Mouse (Mus musculus) gastrocnemius, postnatal 25 days (tissue): ENCODE measurements around the gene Sox1. TPM values are rescaled to one million over a fixed set of nuclear protein-coding genes. Genes with fewer than 3 reads are reported as not detected.

Experiments
- DNase-seq: peaks from one replicate; pipeline ENCODE4 v3.0.0; 2022
- total RNA-seq, 2 experiments: library from RNA; stranded (reverse); gene quantifications; 1 replicate in 1 of 2; 2 replicates in 1 of 2; pipeline ENCODE4 v1.2.3; 2021

Gene Sox1
- total RNA-seq, 2 experiments from 2014 or later: not detected

DNA sequence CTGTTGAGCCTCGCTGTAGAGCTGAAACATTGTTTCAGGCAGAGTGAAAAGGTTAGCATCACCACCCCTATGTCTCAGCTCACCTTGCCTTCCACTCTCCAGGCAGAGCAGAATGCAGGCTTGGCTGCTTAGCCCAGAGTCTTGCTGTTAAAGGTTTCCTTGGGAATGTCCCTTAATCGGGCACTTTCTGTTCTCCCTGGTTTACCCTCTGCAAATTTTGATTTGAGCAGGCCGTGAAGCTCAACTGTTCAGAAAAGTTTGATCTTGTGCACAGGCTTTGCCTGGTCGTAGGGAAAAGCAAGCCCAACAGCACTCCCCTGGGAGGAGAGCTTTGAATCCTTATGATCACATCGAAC, 6.0 kb upstream of the Sox1 start:
- DNase-seq: no peak

DNA sequence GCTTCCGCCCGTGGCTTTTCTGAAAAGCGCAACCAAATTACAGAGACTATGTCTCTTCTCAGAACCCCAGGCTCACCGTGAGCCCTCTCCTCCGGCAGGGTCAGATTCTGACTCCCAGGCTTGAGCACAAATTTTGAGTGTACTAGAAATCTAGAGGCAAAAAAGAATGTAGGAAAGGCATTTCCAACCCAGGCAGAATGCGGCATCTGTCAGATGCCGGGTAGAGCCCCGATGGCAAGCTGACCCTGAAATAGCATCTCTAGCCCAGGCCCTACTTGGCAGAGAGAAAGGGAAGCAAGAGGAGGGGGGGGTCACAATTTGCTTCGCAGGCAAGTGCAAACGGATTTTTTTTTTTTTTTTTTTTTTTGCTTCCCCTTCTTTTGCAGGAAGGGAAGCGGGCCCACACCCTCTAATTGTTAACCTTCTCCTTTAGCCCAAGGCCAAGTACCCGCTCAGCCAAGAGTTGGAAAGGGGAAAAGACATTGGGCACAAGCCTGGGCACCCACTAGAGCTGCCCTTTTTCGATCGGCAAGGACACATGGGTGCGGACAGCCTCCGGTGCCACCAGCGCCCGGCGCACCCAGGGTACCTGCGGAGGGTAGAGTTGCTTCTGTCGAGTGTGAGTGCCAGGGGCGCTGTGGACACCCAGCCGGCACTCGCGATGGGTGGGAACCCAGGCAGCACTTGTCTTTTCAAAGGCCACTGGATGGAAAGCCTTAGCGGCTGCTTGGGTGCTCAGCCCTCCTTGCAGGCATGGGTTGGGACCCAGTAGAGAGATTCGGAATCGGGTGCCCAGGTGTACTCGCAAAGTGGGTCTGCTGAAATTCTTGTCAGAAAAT, 5.1 kb upstream of the Sox1 start:
- DNase-seq: no peak

DNA sequence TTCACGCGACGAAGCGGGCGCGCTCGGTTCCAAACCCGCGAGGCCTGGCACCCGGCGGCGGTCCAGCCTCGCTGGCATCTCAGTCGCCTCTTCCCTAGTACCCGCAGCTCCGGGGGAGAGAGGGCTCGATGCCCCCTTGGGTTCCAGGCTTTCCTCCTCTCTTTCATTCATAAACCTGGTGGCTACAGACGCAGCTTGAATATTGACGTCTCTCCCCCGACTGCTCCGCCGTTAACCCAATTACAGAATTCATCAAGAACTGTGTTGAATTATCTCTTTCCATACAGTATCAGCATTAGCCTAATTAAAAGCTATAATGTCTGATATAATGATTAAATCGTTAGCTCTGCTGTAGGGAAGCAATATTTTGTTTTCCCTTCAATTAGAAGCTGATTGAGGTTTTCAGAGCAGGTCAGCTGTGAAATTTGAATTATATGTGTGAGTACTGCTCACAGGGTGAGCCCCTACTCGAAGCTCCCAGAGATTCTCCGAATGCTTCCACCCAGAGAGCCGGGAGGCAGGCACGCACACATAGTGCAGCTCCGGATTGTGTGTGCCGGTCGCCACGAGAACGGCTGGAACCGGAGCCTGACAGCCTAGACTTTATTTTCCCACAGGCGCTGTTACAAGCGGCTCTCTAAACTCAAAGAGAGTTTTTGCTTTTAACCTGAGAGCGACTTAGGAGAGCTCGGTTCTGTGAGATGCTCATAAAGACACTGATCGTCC, 4.3 kb upstream of the Sox1 start:
- DNase-seq: no peak

- DNase-seq: no peak
Measured at GRCm38 (mm10) chr8:12391366-12392250, 3.5 kb upstream of the Sox1 start.

DNA sequence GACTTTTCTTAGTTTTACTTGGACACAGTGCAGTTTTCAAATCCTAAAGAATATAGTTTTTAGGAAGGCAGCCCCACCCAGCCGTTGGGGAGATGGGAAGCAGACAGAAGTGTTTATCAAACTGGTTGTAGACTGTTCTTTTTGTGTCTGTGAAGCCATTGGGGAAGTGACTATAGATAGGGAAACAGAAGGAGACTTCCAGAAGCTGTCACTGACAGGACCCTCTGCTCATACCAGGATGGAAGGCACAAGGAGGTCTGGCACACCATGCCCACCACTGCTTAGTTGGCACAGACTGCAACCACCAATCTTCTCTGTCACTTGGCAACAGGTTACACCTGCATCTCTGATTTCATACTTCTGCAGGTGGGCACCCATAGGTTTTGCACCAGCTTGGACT, 2.3 kb upstream of the Sox1 start:
- DNase-seq: no peak

DNA sequence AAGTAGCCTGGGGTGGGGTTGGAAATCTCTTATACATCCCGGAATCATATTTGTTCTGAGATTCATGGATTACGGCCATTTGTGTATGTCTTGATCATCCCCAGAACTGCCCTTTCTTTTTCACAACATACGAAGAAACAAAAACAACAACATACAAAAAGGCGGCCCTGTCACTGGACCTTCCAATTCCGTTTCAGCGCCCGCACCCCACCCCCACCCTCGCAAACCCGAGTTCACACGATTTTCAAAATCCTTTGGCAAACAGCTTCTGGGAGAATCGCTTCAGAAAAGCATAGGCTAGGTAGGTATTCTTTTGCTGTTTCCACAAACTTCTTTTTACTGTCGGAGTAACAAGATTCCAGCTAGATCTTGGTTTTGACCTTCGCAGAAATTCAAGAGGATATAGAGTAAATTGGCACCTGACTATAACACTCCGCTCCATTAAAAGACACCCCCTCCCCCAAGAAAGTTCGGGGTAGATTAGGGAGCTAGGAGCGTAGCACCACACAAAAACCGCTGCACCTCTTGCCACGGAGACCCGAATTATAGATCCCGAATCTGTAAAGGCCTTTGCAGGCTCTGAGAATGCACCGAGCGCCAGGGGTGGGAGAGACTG, 602 bp upstream of the Sox1 start:
- no peak for DNase-seq

- no peak for DNase-seq
Measured at GRCm38 (mm10) chr8:12396501-12397345, 1.6 kb downstream of the Sox1 start.

DNA sequence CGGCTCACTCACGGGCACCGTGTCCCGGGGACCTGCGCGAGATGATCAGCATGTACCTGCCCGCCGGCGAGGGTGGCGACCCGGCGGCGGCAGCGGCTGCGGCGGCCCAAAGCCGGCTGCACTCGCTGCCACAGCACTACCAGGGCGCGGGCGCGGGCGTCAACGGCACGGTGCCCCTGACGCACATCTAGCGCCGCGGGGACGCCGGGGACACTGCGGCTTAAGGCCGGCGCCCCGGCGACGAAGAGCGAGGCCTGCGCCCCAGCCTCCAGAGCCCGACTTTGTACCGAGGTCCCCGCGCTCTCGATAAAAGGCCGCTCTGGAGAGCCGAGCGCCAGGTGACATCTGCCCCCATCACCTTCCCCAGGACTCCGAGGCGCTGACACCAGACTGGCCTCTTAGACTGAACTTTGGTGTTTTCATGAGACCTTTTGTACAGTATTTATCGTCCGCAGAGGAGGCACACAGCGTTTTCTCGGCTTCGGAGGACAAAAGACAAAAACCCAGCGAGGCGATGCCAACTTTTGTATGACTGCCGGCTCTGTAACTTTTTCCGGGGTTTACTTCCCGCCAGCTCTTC, 2.3 kb downstream of the Sox1 start:
- DNase-seq: no peak

DNA sequence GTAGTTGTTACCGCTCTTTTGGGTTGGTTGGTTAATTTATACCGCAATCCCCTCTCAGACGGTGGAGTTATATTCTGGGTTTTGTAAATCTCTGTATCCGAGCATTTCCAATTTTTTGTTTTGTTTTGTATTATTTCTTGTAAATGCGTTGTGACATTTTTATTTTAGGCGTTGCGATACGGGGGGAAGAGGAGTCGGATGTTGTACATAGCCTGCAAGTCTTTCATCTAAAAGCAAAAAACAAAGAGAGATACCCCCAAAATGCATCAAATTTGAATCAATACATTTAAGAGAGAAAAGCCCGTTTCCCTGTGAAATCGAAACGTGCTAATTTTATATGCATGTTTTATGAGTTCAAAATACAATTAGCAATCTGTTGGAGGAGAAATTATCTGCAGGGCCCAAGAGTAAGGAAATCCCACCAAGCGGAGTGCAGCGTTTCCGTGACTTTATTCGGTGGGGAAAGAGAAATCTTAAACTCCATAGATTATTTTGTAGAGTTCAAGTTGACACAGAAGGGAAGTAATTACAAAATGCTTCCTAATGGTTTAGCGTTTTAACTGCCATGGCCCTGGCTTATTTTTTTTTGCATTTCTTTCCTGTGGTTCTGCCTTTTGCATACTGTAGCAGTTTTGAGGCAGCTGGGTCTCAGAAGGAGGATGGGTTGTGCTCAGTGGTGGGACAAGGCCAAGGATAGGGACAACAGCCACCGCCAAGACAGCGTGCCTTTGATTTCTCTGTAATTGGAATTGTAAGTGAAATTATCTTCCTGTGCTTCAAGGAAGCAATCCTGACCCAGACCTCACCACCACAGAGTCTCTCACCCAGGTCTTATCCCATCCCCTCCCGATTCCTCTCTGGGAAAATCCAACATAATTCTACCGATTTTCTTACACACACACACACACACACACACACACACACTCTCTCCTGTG, 3.2 kb downstream of the Sox1 start:
- no peak for DNase-seq

DNA sequence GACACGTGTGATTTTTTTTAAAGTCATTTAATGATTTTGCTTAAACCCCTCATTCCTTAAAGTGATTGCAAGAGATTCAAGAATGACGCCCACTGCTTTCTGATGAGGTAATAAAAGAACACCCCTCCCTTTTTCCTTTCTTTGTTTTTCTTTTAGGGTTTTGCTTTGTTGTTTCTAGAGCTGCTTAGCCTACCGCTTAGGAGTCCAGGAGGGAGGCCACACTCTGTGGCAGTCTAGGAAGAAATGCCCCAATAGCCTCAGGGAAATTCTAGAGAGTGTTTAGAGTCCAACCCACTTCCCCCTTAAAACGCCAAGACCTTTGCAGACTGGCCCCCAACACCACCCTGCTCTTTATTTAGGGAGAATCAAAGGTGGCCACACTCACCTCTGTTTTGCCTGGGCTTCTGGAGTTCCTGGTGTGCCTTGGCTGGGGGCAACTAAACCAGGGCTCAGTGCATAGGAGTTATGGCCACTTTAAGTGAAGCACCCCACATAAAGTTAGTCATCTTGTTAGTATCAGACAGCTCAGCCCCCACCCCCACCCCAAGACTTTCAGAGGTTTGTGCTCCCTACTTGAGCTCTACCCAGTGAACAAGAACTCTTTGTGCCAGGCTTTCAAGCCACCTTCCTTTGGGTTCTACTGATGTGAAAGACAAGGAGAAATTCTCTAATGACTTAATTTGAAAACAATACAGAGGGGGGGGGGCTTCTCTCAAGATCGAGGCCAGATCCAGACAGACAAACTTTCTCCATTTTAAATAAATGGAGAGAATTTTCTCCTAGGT, 4.5 kb downstream of the Sox1 start:
- no peak for DNase-seq

DNA sequence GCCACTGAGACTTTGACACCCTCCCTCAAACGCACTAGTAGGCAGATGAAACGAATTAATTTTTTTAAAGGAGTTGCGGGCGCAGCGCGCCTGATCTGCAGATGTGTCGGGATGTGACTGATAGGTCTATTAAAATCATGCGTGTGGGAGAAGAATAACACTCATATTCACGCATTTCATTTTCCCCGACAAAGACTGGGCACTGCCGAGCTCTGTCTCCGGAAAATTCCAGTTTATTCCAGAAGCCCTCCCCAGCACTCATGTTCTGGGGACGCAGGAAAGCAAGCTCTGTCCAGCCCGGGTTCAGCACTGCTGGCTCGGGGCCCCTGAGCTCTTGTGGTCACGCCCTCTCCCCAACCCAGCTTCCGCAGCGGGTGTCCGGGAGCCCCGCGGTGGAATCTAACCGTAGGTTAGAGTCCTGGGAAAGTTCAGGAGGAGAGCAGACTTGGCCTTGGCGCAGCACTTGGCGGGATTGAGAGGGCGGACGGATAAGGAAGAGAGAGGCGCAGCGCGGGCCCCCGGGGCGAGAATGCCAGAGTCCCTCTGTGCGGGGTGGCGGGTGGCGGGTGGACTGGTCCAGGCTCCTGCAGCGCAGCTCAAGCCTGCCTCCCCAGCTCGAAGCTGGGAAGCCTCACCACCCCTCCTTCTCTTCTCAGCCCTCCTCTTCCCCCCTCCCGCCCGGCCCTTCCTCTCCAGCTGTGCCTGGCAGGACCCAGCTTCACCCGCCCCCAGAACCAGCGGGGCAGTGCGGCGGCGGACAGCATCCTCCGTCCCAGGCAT, 5.7 kb downstream of the Sox1 start:
- DNase-seq: no peak

DNA sequence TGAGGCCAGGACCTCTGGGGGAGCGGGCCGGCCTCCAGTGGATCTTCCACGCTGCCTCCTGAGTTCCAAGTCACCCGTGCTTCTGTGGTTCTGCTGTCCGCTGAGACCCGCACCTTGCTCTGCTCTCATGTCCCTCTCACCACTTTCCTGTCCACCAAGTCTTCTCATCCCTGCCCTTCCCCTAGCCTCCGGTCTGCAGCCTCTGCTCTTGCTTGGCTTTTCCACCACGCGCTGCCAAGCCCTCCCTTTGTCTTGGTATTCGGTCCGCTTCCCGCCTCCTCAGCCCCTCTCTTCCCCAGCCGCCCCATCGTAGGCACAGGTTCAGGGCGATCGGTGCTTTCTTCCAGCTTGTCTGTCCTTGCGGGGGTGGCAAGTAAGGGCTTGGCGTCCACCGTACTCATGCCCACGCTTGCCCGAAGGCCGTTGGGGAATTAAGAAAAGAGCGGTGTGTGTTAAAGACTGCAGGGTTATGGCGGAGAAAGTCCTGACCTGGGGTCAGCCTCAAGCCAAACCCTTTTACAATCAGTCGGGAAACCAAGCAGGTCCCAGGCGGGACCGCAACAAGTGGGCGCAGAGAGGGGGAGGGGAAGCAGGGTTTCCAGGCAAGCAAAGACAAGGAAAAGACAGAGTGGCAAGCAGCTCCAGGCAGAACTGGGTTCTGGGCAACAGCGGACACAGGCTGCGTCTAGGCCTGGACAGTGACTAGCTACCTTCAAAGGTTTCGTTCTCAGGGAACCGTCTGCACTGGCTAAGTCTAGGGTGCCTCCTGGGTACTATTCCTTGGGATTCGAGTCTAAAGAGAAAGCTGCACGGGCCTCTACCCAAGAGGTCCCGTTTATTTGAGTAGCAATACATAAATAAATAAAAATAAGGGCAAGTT, 6.5 kb downstream of the Sox1 start:
- no peak for DNase-seq

- no peak for DNase-seq
Measured at GRCm38 (mm10) chr8:12402709-12403108, 7.6 kb downstream of the Sox1 start.

DNA sequence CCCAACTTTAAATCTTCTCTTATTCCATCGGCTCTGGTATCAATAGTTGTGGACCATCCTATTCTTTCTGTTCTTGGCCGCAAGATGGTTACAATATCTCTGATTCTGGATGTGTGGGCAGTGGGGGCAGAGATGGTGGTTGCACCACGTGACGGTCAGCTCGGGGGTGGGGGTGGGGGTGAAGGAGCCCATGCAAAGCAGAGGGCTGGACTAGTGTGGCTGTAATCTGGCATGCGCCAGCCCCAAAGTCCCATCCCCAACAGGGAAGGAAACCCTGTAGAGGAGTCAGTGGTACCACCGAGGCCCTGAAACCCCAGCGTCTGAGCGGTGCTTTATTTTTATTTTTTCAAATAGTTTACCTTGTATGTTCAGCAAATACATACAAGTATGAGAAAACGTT, 12.9 kb downstream of the Sox1 start:
- DNase-seq: no peak

DNA sequence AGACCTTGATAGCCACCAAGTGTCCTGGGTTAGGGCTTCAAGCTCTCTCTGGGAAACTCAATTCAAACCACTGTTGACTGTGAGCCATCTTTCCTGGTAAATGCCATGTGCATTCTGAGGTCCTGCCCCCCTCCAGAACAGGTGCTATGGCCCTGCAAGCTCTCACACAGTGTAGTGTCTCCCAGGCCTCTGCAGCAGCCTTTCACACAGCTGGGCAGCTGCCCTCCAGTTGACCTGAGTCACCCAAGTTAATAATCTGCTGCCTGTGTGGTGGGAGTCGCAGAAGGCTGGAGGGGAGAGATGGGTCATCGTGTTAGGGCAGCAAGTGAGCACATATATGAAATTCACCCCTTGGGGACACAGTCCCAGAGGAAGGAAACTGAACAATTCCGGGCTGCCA, 14.9 kb downstream of the Sox1 start:
- DNase-seq: no peak

DNA sequence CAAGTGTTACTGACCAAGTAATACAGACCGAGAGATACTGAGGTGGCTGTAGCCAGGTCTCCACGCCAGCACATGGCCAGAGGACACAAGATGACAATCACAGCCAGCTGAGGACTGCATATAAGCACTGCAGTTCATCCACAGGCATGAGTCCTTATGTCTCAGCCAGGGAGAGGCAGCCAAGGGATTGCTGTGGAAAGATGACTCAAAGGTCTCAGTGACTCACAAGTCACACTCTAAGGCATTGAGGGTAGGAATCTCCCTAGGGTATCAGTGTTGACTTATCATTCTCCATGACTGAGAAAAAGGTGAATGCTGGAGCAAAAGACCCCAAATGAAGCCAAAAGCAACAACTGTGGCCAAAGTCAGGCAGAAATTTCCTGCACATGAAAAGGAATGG, 22.0 kb downstream of the Sox1 start:
- DNase-seq: no peak

DNA sequence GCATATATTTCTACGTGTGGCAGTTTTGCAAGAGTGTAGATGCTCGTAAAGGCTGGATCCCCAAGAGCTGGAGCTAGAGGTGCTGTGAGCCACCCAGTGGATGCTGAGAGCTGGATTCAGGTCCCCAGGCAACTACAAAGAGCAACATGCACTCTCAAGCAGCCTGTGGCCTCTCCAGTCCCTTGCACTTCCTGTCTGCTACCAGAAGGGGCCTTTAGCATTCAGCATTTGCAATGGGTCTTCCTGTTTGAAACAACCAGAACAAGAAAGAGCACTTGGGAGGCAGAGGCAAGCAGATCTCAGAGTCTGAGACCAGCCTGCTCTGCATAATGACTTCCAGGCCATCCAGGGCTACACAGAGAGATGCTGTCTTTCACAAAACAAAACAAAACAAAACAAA, 25.4 kb downstream of the Sox1 start:
- no peak for DNase-seq
